ENCODE assay signal across 9 mouse cellular contexts in the genomic region with DNA sequence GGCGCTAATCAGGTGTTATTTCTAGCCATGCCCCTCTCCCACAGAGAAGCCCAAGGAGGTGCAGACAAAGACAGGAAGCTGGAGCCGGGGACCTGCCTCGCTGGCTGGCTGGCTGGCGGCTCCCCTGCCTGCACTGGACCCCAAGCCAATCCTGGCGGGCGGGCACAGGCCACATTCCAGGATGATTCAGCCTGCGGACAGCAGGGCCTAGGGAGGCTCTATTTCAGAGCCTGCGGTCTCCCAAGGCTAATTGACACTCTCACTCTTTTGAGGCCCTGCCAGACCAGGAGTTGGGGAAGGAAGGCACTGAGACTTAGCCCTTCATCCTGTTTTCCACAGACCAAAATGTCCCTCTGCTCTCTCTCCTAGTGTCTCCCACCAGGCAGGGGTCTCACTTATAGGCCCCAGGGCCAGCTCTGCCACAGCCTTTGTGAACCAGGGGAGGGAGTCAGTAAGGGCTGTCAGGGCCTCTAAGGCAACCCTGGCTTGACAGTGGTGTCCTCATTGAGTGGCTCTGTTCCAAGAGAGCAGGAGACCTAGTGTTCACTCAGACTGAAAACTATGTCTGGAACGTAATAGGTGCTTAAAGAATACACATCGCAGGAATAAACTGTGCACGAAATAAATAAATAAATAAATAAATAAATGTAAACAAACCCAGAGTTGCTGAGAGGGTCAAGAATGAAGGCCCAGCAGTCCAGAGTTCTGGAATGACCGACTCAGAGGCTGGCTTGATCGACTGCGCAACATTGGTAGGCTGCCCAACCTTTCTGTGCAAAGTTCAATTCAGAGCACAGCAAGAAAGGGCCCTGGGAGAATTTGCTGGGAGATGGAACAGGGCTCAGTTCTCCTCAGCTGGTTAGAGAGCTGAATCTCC. TPM values are rescaled to one million over a fixed set of nuclear protein-coding genes. Genes with fewer than 3 reads are reported as not detected.
A peak's percentile ranks its signal among the peaks of the same experiment; 100 is the strongest.
DNase-seq lines count a peak whose midpoint lies in the region; ATAC-seq and TF ChIP-seq lines count a peak whose summit lies in the region.
"Had no signal": no experiment of that assay in that cellular context is flagged by ENCODE, and none has a peak within 500 bp of the region (broad histone marks: within the 10 kb centered on the region; RNA-seq: fewer than 3 reads in every experiment).

No protein-coding gene starts in this region.

- no peaks in the 10 kb centered on the region for H3K36me3 ChIP-seq in neural tube, embryonic 11.5 days (ENCODE audit: control insufficient read depth, insufficient read depth, low read length)
- H3K36me3 ChIP-seq in heart, embryonic 14.5 days (ENCODE audit: control insufficient read depth, insufficient read depth, low read length): no peaks in the 10 kb centered on the region
- H3K36me3 ChIP-seq in liver, embryonic 16.5 days (ENCODE audit: control insufficient read depth, insufficient read depth): no peaks in the 10 kb centered on the region
- H3K36me3 ChIP-seq in intestine, postnatal 0 days (ENCODE audit: control insufficient read depth, insufficient read depth): no peaks in the 10 kb centered on the region
- H3K36me3 ChIP-seq in forebrain, embryonic 16.5 days (ENCODE audit: control insufficient read depth, insufficient read depth): no peaks in the 10 kb centered on the region

- DNase-seq in neural tube, embryonic 11.5 days (ENCODE audit: low spot score): peak; percentile 31
- no peak for DNase-seq in neural tube, embryonic 10.5 days (ENCODE audit: extremely low spot score, low spot score)
- DNase-seq in cerebellum, postnatal 25 days: peak; percentile 68 to 77
- DNase-seq in layer of hippocampus, adult 8-10 months (ENCODE audit: low spot score in 2 of 2): no peak

- no peak overlapping the region for H3K4me2 ChIP-seq in neural tube, embryonic 11.5 days (ENCODE audit: low read depth)
- H3K4me2 ChIP-seq in heart, embryonic 14.5 days (ENCODE audit: low read length): peak overlapping the region; percentile 11; the same call in 1 of the 2 replicates
- H3K4me2 ChIP-seq in liver, embryonic 16.5 days (ENCODE audit: low read depth, low read length): no peak overlapping the region
- no peak overlapping the region for H3K4me2 ChIP-seq in intestine, postnatal 0 days (replicated peaks; ENCODE audit: low read depth)
- H3K4me2 ChIP-seq in forebrain, embryonic 16.5 days (ENCODE audit: low read length): no peak overlapping the region

- H3K27me3 ChIP-seq in neural tube, embryonic 11.5 days (ENCODE audit: control insufficient read depth, insufficient read depth, low read length): no peaks in the 10 kb centered on the region
- H3K27me3 ChIP-seq in heart, embryonic 14.5 days (ENCODE audit: control insufficient read depth, insufficient read depth, low read length): no peaks in the 10 kb centered on the region
- no peaks in the 10 kb centered on the region for H3K27me3 ChIP-seq in liver, embryonic 16.5 days (ENCODE audit: control insufficient read depth, insufficient read depth, low read depth, low read length)
- H3K27me3 ChIP-seq in intestine, postnatal 0 days (replicated peaks; ENCODE audit: control insufficient read depth, insufficient read depth, low read length): no peaks in the 10 kb centered on the region
- no peaks in the 10 kb centered on the region for H3K27me3 ChIP-seq in forebrain, embryonic 16.5 days (replicated peaks; ENCODE audit: control insufficient read depth, insufficient read depth, low read length)

- no peak overlapping the region for H3K27ac ChIP-seq in neural tube, embryonic 11.5 days (ENCODE audit: low read depth, low read length)
- peak overlapping the region; percentile 34 to 78 for H3K27ac ChIP-seq in heart, embryonic 14.5 days (replicated peaks in 1 of 2; ENCODE audit: control insufficient read depth in 1 of 2, insufficient read depth in 1 of 2, low read depth in 2 of 2, low read length in 2 of 2)
- no peak overlapping the region for H3K27ac ChIP-seq in liver, embryonic 16.5 days (ENCODE audit: low read length)
- no peak overlapping the region for H3K27ac ChIP-seq in intestine, postnatal 0 days (ENCODE audit: low read depth, low read length)
- no peak overlapping the region for H3K27ac ChIP-seq in forebrain, embryonic 16.5 days (ENCODE audit: low read length)
- H3K27ac ChIP-seq: liver, embryonic 14.5 days had no signal

- no peak for TF ChIP-seq CTCF in intestine, postnatal 0 days (IDR thresholded peaks at IDR 0.05; ENCODE audit: low read depth)

- H3K9me3 ChIP-seq in neural tube, embryonic 11.5 days (ENCODE audit: control insufficient read depth, low read length): no peaks in the 10 kb centered on the region
- H3K9me3 ChIP-seq in heart, embryonic 14.5 days (ENCODE audit: control insufficient read depth, low read length): no peaks in the 10 kb centered on the region
- H3K9me3 ChIP-seq in liver, embryonic 16.5 days (replicated peaks; ENCODE audit: control insufficient read depth, low read length): no peaks in the 10 kb centered on the region
- no peaks in the 10 kb centered on the region for H3K9me3 ChIP-seq in intestine, postnatal 0 days (ENCODE audit: control insufficient read depth)
- no peaks in the 10 kb centered on the region for H3K9me3 ChIP-seq in forebrain, embryonic 16.5 days (ENCODE audit: control insufficient read depth, low read length)

- no peak overlapping the region; the same call in 1 of the 2 replicates for H3K9ac ChIP-seq in neural tube, embryonic 11.5 days (ENCODE audit: low read length)
- peak overlapping the region; percentile 47; the same call in 1 of the 2 replicates for H3K9ac ChIP-seq in heart, embryonic 14.5 days (ENCODE audit: low read length)
- no peak overlapping the region for H3K9ac ChIP-seq in liver, embryonic 16.5 days (ENCODE audit: low read depth, low read length)
- H3K9ac ChIP-seq in intestine, postnatal 0 days (ENCODE audit: low read depth, low read length): no peak overlapping the region
- no peak overlapping the region for H3K9ac ChIP-seq in forebrain, embryonic 16.5 days (replicated peaks; ENCODE audit: low read depth, low read length)
- H3K9ac ChIP-seq: liver, embryonic 14.5 days had no signal

- 50% methylated on average over 14 of the region's 14 CpGs for WGBS in neural tube, embryonic 11.5 days
- 38% methylated on average over 14 of the region's 14 CpGs for WGBS in heart, embryonic 14.5 days
- 62% methylated on average over 14 of the region's 14 CpGs for WGBS in liver, embryonic 16.5 days (ENCODE audit: insufficient replicate concordance)
- WGBS in intestine, postnatal 0 days: 62% methylated on average over 14 of the region's 14 CpGs
- 53% methylated on average over 14 of the region's 14 CpGs for WGBS in forebrain, embryonic 16.5 days

- H3K4me1 ChIP-seq in neural tube, embryonic 11.5 days (ENCODE audit: control insufficient read depth, insufficient read depth, low read length): peaks cover 3% of the 10 kb centered on the region; the same call in 1 of the 2 replicates
- H3K4me1 ChIP-seq in heart, embryonic 14.5 days (ENCODE audit: control insufficient read depth in 2 of 2, insufficient read depth in 2 of 2, low read length in 2 of 2): peaks cover 16 to 39% of the 10 kb centered on the region in 2 experiments
- H3K4me1 ChIP-seq in liver, embryonic 16.5 days (ENCODE audit: control insufficient read depth, low read depth, low read length): no peaks in the 10 kb centered on the region
- H3K4me1 ChIP-seq in intestine, postnatal 0 days (replicated peaks; ENCODE audit: control insufficient read depth, insufficient read depth, low read length): no peaks in the 10 kb centered on the region
- peaks cover 4% of the 10 kb centered on the region; the same call in 1 of the 2 replicates for H3K4me1 ChIP-seq in forebrain, embryonic 16.5 days (replicated peaks; ENCODE audit: control insufficient read depth, insufficient read depth, low read length)

- no peak for ATAC-seq in neural tube, embryonic 11.5 days (ENCODE audit: insufficient read depth, low FRiP score, low TSS enrichment)
- peak; percentile 55; the same call in 1 of the 2 replicates for ATAC-seq in heart, embryonic 14.5 days (ENCODE audit: insufficient number of reproducible peaks, insufficient read depth, low FRiP score, low read depth)
- 0 out of 2 replicates have a peak, but pooled peaks have one; percentile 24 for ATAC-seq in liver, embryonic 16.5 days (ENCODE audit: low read depth)
- ATAC-seq in intestine, postnatal 0 days: no peak
- ATAC-seq in forebrain, embryonic 16.5 days: no peak

- no peak overlapping the region for H3K4me3 ChIP-seq in neural tube, embryonic 11.5 days (ENCODE audit: low read depth, low read length)
- no peak overlapping the region for H3K4me3 ChIP-seq in heart, embryonic 14.5 days (ENCODE audit: control insufficient read depth in 1 of 2, insufficient read depth in 1 of 2, low read depth in 1 of 2, low read length in 2 of 2)
- H3K4me3 ChIP-seq in liver, embryonic 16.5 days (ENCODE audit: low read depth, low read length): no peak overlapping the region
- no peak overlapping the region for H3K4me3 ChIP-seq in intestine, postnatal 0 days (ENCODE audit: low read depth, low read length)
- no peak overlapping the region for H3K4me3 ChIP-seq in forebrain, embryonic 16.5 days (replicated peaks; ENCODE audit: low read length)

RNA-seq across cellular contexts. Expression of gene Ptgis, which starts 8.0 kb away (rescaled TPM):
- 10.6 and 10.7 TPM in 2 replicates for polyA plus RNA-seq in neural tube, embryonic 11.5 days (2014; fragmentation: Nextera tagmentation; extraction: Ambion mirVana)
- 19.2 and 21.2 TPM in 2 replicates for polyA plus RNA-seq in heart, embryonic 14.5 days (2014; fragmentation: Nextera tagmentation; extraction: Ambion mirVana)
- polyA plus RNA-seq in liver, embryonic 16.5 days (2015; fragmentation: Nextera tagmentation; extraction: Ambion mirVana): 0.71 and 1.2 TPM in 2 replicates
- total RNA-seq in layer of hippocampus, adult 8-10 months (2022): 1 to 10 TPM; 1.7 to 2.2 (median 1.7) TPM
- 8.9 and 9.5 TPM in 2 replicates for polyA plus RNA-seq in intestine, postnatal 0 days (2015; fragmentation: Nextera tagmentation; extraction: Ambion mirVana)
- polyA plus RNA-seq in forebrain, embryonic 16.5 days (2015; fragmentation: Nextera tagmentation; extraction: Ambion mirVana): 3.1 and 3.5 TPM in 2 replicates

RNA-seq across cellular contexts. Expression of gene Kcnb1, which starts 42.4 kb away (rescaled TPM):
- polyA plus RNA-seq in neural tube, embryonic 11.5 days (2014; fragmentation: Nextera tagmentation; extraction: Ambion mirVana): 1.1 TPM in 2 replicates
- 0.35 and 0.85 TPM in 2 replicates for polyA plus RNA-seq in heart, embryonic 14.5 days (2014; fragmentation: Nextera tagmentation; extraction: Ambion mirVana)
- 0.14 and 0.16 TPM in 2 replicates for polyA plus RNA-seq in liver, embryonic 16.5 days (2015; fragmentation: Nextera tagmentation; extraction: Ambion mirVana)
- 100 to 1,000 TPM in 2 of 4 experiments, 10 to 100 TPM in 2; 90.7 to 118 (median 104) TPM for total RNA-seq in layer of hippocampus, adult 8-10 months (2022)
- polyA plus RNA-seq in intestine, postnatal 0 days (2015; fragmentation: Nextera tagmentation; extraction: Ambion mirVana): 1.1 and 1.6 TPM in 2 replicates
- 2.3 and 3.2 TPM in 2 replicates for polyA plus RNA-seq in forebrain, embryonic 16.5 days (2015; fragmentation: Nextera tagmentation; extraction: Ambion mirVana)

Comparison
In these comparisons a context has a peak if more than half of its experiments do, and no peak if none do; other contexts are left out.
1. DNase-seq: peak in neural tube, embryonic 11.5 days (single experiment) and cerebellum, postnatal 25 days (2 of 2); none in neural tube, embryonic 10.5 days (single experiment) and layer of hippocampus, adult 8-10 months (0 of 2).
2. ATAC-seq: peak in heart, embryonic 14.5 days (single experiment) and liver, embryonic 16.5 days (single experiment); none in neural tube, embryonic 11.5 days (single experiment), intestine, postnatal 0 days (single experiment) and forebrain, embryonic 16.5 days (single experiment).
3. H3K27ac ChIP-seq: peak in heart, embryonic 14.5 days (2 of 2); none in neural tube, embryonic 11.5 days (single experiment), liver, embryonic 16.5 days (single experiment), intestine, postnatal 0 days (single experiment) and forebrain, embryonic 16.5 days (single experiment).